Mouse (Mus musculus) lung, postnatal 10 days (tissue): Measurements from ENCODE around the gene Nat8f7.
A peak's percentile ranks its signal among the peaks of the same experiment; 100 is the strongest.
"Not testable (repeated sequence)": the region's sequence is repeated elsewhere in the genome, so short reads cannot be mapped to it uniquely, and the experiment has no call there.

Experiments
- DNase-seq: peaks from one replicate; pipeline ENCODE4 v3.0.0; 2021

Gene Nat8f7

GRCm38 (mm10) chr6:85713105-85713504, at the start of gene Nat8f7:
Nat8f7 (minus strand) TSS chr6:85713205.
- DNase-seq = peak; percentile 6

- DNase-seq = not testable (repeated sequence)
These were observed 49.7 kb upstream of the Nat8f7 start for GRCm38 (mm10) chr6:85762678-85763077.

- DNase-seq = peak; percentile 8
These were observed 42.8 kb upstream of the Nat8f7 start for GRCm38 (mm10) chr6:85755705-85756249.

- not testable (repeated sequence) for DNase-seq
These were observed 3.4 kb downstream of the Nat8f7 start for GRCm38 (mm10) chr6:85709607-85710006.

GRCm38 (mm10) chr6:85709206-85709605, 3.8 kb downstream of the Nat8f7 start:
- DNase-seq = not testable (repeated sequence)

- peak; percentile 73 for DNase-seq
These were observed 11.1 kb downstream of the Nat8f7 start for GRCm38 (mm10) chr6:85701943-85702342.
